Mouse (Mus musculus) hindbrain, embryonic 15.5 days (tissue): ENCODE results near the gene Sorcs1. TPM values are rescaled to one million over a fixed set of nuclear protein-coding genes. Genes with fewer than 3 reads are reported as not detected.
A peak's percentile ranks its signal among the peaks of the same experiment; 100 is the strongest.

Experiments used
- ATAC-seq: fragments of 200-750 bp; cut with Nextera tagmentation; 2 replicates; pipeline ENCODE4 v1.8.0; 2017; ENCODE audit warnings: low read depth, moderate number of reproducible peaks, moderate TSS enrichment; ENCODE audit not compliant: low FRiP score
- H3K27ac ChIP-seq: fragments of 300-500 bp; sonication (generic); replicated peaks from 2 replicates; pipeline ENCODE4 v1.5.1; 2015; ENCODE audit warnings: mild to moderate bottlenecking, inconsistent platforms
- H3K27me3 ChIP-seq: fragments of 300-500 bp; sonication (generic); 2 replicates; pipeline ENCODE4 v1.6.1; 2015; ENCODE audit warnings: control low read depth, inconsistent platforms
- H3K36me3 ChIP-seq: fragments of 300-500 bp; sonication (generic); 2 replicates; pipeline ENCODE4 v1.6.1; 2015; ENCODE audit warnings: control low read depth, inconsistent platforms
- H3K4me1 ChIP-seq: fragments of 300-500 bp; sonication (generic); replicated peaks from 2 replicates; pipeline ENCODE4 v1.6.1; 2015; ENCODE audit warnings: control low read depth, inconsistent platforms
- H3K4me2 ChIP-seq: fragments of 300-500 bp; sonication (generic); 2 replicates; pipeline ENCODE4 v1.6.1; 2015; ENCODE audit warnings: moderate library complexity, mild to moderate bottlenecking, inconsistent platforms
- H3K4me3 ChIP-seq: fragments of 300-500 bp; sonication (generic); 2 replicates; pipeline ENCODE4 v1.5.1; 2015; ENCODE audit warnings: mild to moderate bottlenecking, inconsistent platforms
- H3K9ac ChIP-seq: fragments of 300-500 bp; sonication (generic); 2 replicates; pipeline ENCODE4 v1.6.1; 2015; ENCODE audit warnings: inconsistent platforms
- H3K9me3 ChIP-seq: fragments of 300-500 bp; sonication (generic); 2 replicates; pipeline ENCODE4 v1.6.1; 2016; ENCODE audit warnings: control low read depth, inconsistent platforms
- WGBS: fragments of 180-500 bp; shearing (Covaris S2); methylation state at CpG from one replicate; pipeline ENCODE4 v1.1.7; 2015; 5-methylcytosine and 5-hydroxymethylcytosine counted together
- polyA plus RNA-seq: library from polyadenylated mRNA; unstranded; fragments of >200 nt; fragmentation: Nextera tagmentation; extraction: Ambion mirVana; gene quantifications from 2 replicates; pipeline ENCODE4 v1.2.1, GENCODE M21; 2015

The Sorcs1 gene
- polyA plus RNA-seq, 1 experiment from 2014 or later: 19.4 TPM

DNA sequence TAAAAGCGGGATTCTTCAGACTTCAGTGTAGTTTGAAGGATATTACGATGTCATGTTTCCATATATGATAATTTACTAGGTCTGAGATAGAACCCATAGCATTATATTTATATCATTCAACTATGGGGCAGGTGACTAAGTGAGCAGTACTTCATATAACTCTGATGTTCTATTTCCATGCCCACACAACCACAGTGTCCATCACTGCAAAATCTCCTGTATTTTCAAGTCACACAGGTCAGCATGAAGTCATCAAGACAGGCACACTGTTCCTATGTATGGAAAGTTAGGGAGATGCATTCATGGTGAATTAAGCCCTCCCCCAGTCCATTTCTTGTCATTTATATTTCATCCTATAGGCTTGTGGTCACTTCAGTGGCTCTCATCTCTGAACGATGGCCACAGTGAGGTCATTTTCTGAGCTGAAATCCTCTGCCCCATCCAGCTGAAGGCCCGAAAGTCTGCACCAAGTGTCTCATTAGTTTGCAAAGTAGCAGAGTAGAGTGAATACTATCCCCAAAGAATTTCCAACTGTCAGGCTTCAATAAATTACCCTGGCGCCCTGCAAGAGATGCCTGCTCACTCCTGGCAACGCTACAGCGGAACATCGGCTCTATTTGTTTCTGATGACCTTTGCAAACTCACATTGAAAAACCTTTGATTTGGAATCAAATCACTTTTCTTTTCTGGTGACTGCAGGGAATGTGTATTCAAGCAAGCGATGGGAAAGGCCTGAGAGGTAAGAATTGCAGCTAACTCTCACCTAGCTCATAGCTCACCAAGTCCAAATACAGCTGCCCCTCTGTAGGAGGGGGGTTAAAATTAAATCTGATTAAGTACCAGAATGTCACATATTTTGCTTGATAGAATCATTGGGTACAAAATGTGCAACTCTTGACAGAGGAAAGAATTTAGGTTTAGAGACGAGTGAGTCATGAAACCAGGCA is 492.4 kb downstream of the Sorcs1 start:
- 30% methylated on average over 10 of the region's 10 CpGs for WGBS
- Histone ChIP-seq H3K4me1 (0 out of 2 replicates have a peak, but pooled peaks cover 9% of the 10 kb centered on the region), H3K27ac (no peak overlapping the region), H3K36me3 (no peaks in the 10 kb centered on the region), H3K27me3 (no peaks in the 10 kb centered on the region), H3K4me2 (no peak overlapping the region), H3K9ac (no peak overlapping the region), H3K4me3 (no peak overlapping the region), H3K9me3 (no peaks in the 10 kb centered on the region)
- peak; percentile 30; the same call in 1 of the 2 replicates for ATAC-seq

DNA sequence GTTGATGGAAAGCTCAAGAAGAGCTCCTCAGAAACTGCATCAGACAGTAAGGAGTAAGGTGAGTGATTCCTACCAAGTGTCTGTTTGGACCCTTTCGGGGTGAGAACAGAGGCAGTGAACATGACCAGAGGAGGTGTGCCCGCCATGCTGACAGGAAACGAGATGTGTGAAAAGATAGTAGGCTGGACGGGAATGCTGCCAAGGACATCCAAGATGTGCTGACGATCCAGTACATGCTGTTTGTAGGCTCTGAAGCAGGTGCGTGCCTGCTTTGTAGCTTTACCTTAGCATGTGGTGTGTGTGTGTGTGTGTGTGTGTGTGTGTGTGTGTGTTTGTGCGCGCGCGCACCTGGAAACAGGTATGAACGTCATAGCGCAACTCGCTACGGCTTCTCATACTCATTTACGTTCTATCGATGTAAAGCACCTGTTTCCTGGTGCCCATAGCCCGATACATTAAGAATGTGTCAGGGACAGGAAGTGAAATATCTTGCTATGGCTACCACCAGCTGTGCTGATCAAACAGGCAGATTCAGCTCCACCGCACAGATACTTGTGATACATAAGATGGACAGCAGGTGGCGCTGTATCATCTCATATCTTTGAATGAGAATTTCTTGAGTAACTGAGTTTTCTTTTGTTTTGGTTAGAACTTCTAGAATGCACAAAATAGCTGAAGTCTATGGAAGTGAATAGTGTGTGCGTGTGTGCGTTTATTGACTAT is 493.4 kb downstream of the Sorcs1 start:
- Histone ChIP-seq H3K36me3 (no peaks in the 10 kb centered on the region), H3K9ac (no peak overlapping the region), H3K27ac (no peak overlapping the region), H3K9me3 (no peaks in the 10 kb centered on the region), H3K4me3 (no peak overlapping the region), H3K4me2 (no peak overlapping the region), H3K4me1 (0 out of 2 replicates have a peak, but pooled peaks cover 9% of the 10 kb centered on the region), H3K27me3 (no peaks in the 10 kb centered on the region)
- 56% methylated on average over 21 of the region's 21 CpGs for WGBS
- no peak for ATAC-seq

DNA sequence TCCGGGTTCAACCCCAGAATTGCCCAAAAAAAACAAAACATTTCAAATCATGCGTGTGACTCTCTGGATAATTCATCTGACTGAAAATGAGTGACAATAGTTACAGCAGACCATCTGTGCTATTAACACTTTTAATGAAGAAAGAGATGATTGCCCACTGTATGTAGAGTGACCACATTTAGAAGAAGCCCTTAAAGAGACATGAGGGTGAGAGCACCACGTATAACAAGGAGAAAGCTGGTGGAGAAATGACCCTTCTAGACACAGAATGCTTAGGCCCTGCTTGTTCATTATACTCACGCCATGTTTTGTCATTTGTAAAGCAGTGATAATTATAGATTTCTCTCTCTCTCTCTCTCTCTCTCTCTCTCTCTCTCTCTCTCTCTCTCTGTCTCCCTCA is 499.6 kb downstream of the Sorcs1 start:
- H3K4me1 ChIP-seq: no peaks in the 10 kb centered on the region
- H3K9me3 ChIP-seq: no peaks in the 10 kb centered on the region
- no peaks in the 10 kb centered on the region for H3K36me3 ChIP-seq
- H3K4me2 ChIP-seq: no peak overlapping the region
- WGBS: 77% methylated on average over 4 of the region's 4 CpGs
- ATAC-seq: no peak
- no peak overlapping the region for H3K27ac ChIP-seq
- no peak overlapping the region for H3K4me3 ChIP-seq
- H3K27me3 ChIP-seq: no peaks in the 10 kb centered on the region
- H3K9ac ChIP-seq: no peak overlapping the region

DNA sequence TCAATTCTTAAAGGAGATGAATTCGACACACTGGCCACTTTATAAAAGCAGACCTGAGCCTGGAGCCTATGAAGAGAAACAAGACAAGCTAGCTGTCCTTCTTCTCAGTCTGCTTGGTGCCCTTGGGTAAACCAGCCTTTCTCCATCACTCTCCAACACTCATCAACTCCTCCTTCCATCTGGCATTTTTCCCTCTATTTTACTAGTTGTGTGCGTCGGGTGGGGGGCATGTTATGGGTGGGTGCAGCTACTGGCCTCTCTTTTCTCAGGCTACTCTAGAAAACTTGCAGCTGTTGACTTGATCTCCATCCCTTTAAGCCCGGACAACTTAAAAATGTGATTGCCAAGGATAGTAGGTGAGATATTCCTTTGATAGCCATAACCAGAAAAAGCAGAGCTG is 500.3 kb downstream of the Sorcs1 start:
- Histone ChIP-seq H3K27me3 (no peaks in the 10 kb centered on the region), H3K4me3 (no peak overlapping the region), H3K9me3 (no peaks in the 10 kb centered on the region), H3K27ac (no peak overlapping the region), H3K4me1 (no peaks in the 10 kb centered on the region), H3K4me2 (no peak overlapping the region), H3K36me3 (no peaks in the 10 kb centered on the region), H3K9ac (no peak overlapping the region)
- ATAC-seq: no peak
- 92% methylated on average over 4 of the region's 4 CpGs for WGBS

DNA sequence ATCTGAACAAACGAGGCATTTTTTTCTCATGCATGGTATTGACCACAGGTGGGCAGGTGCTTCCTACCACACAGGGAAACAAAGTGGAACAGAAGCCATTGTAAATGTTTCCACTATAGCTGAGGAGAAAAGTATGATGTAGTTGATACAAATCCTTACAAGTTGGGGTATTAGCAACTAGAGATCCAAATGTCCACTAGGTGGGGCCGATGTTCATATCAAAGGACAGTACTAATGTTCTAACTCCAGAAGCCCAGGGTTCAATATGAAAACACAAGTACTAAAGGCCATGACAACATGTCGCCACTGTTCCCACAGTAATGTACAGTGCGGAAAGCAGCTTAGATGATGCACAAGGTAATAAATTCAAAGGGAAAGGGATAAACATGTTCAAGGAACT is 506.6 kb downstream of the Sorcs1 start:
- H3K4me1 ChIP-seq: no peaks in the 10 kb centered on the region
- no peak overlapping the region for H3K4me2 ChIP-seq
- no peak overlapping the region for H3K4me3 ChIP-seq
- no peaks in the 10 kb centered on the region for H3K9me3 ChIP-seq
- WGBS: 69% methylated on average over 4 of the region's 4 CpGs
- ATAC-seq: no peak
- no peak overlapping the region for H3K9ac ChIP-seq
- H3K27ac ChIP-seq: no peak overlapping the region
- H3K36me3 ChIP-seq: no peaks in the 10 kb centered on the region
- H3K27me3 ChIP-seq: no peaks in the 10 kb centered on the region

DNA sequence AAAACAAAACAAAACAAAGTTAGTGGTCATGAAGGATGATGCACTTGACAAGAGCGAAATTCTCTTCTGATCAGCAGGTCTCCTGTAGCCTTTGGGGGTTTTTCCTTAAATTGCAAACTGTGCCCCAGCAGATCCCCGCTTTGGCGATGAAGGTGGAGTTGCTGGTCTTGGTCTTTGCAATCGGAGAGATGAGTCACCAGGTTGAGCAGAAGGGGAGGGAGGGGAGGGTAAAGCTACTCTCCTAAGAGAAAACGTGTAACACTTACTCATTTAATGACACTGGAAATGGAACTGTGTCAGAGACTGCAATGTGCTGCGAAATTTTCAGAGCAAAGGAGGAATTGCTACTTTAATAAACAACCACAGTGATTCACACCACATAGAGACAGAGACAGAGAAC is 527.3 kb downstream of the Sorcs1 start:
- WGBS: 71% methylated on average over 6 of the region's 6 CpGs
- no peak for ATAC-seq
- no peaks in the 10 kb centered on the region for H3K9me3 ChIP-seq
- no peak overlapping the region for H3K4me2 ChIP-seq
- H3K27ac ChIP-seq: no peak overlapping the region
- H3K27me3 ChIP-seq: no peaks in the 10 kb centered on the region
- H3K9ac ChIP-seq: no peak overlapping the region
- no peaks in the 10 kb centered on the region; the same call in 1 of the 2 replicates for H3K4me1 ChIP-seq
- no peak overlapping the region for H3K4me3 ChIP-seq
- H3K36me3 ChIP-seq: no peaks in the 10 kb centered on the region

DNA sequence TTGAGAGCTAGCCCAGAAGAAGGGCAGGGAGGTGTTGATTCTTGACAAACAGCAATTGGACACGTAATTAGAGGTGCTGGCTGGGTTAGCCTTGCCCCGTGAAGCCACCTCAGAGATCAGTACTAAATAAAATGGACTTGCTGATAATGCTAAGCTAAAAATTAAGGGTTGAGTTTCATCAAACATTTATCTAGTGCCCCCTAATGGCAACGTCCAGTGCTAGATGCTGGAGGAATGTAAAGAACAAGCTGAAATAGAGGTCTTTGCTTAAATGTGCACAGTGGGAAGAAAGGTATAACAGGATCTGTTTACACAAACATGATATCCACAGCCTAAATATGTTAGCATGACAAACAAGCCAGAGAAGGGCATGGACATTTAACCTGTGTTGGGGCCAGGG is 532.5 kb downstream of the Sorcs1 start:
- Histone ChIP-seq H3K9me3 (no peaks in the 10 kb centered on the region), H3K27ac (no peak overlapping the region), H3K4me1 (no peaks in the 10 kb centered on the region; the same call in 1 of the 2 replicates), H3K36me3 (no peaks in the 10 kb centered on the region), H3K4me3 (no peak overlapping the region), H3K27me3 (no peaks in the 10 kb centered on the region), H3K9ac (no peak overlapping the region), H3K4me2 (no peak overlapping the region)
- no peak for ATAC-seq
- WGBS: 29% methylated on average over 3 of the region's 3 CpGs

DNA sequence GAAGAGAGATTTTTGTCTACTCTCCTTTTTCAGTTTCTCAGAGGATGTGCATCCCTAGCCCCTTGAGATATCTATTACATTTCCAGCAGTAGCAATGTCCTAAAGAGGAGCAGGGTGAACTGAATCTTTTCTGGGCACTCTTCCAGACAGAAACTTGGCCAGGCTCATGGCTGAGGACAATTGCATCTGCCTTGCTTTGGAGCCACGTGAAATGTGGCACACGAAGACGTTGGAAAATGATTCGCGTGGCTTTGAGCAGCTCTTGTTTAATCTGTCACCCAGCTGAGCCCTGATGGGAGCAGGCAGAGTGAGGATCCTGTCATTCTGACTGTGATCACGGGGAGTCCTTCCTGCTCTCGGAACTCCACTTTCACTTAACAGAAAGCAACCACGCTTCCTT is 536.6 kb downstream of the Sorcs1 start:
- Histone ChIP-seq H3K4me1 (no peaks in the 10 kb centered on the region; the same call in 1 of the 2 replicates), H3K4me2 (no peak overlapping the region), H3K27ac (no peak overlapping the region), H3K4me3 (no peak overlapping the region), H3K27me3 (no peaks in the 10 kb centered on the region), H3K9me3 (no peaks in the 10 kb centered on the region), H3K9ac (no peak overlapping the region), H3K36me3 (no peaks in the 10 kb centered on the region)
- ATAC-seq: peak; percentile 48; the same call in 1 of the 2 replicates
- whole genome bisulfite sequencing: 46% methylated on average over 8 of the region's 8 CpGs

DNA sequence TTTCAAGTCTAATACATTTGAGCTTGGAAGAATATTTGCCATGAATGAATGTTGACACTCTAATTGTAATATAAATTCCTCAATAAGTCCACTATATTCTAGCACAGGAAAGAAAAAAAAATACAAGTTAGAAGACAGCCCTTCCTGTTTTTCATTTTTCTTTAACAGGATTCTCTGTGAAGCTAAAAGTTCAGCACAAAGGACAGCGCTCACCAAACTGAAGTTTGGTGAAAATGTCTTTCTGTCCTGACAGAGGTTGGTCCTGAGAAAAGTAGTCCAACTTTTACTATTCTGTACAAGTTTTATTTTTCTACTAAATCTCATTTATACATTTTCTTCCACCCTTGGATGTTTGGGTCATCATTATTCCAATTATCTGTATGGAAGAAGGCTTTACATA is 543.8 kb downstream of the Sorcs1 start:
- H3K4me2 ChIP-seq: no peak overlapping the region
- no peak for ATAC-seq
- H3K9me3 ChIP-seq: no peaks in the 10 kb centered on the region
- H3K36me3 ChIP-seq: no peaks in the 10 kb centered on the region
- H3K4me1 ChIP-seq: no peaks in the 10 kb centered on the region
- H3K4me3 ChIP-seq: no peak overlapping the region
- 84% methylated on average over 1 of the region's 1 CpGs for WGBS
- H3K27me3 ChIP-seq: no peaks in the 10 kb centered on the region
- H3K27ac ChIP-seq: no peak overlapping the region
- H3K9ac ChIP-seq: no peak overlapping the region

DNA sequence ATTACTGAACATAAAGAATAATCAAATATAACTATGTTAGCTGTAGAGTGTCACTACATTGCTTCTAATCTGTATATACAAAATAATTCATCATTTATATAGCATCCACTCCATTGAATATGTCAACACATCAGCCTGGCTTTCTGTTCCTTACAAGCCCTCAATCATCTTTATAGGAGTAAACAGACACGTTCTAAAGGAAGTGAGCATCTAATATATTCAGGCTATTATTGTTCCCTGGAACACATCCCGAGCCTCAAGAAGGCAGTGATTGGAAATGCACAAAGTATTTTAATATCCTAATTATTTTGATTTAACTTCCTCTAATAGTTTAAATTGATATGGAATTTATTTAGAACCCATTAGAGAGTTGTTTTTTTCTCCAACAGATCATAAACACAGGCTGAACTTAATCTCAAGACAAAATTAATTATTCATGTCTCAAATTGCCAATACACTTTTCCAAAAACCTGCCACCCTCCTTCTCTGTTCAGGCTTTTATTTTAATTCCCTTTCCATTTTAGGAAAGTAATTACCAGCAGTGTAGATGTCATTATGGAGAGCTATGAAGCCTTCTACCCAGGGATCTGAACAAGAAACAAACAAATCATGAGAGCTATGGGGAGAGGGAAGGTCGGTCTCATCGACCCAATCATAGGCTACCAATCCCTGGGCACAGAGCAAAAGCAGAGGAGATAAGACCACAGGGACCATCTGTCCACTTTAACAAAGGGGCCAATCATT is 572.4 kb downstream of the Sorcs1 start:
- no peak for ATAC-seq
- Histone ChIP-seq H3K27ac (no peak overlapping the region), H3K9me3 (no peaks in the 10 kb centered on the region), H3K27me3 (no peaks in the 10 kb centered on the region), H3K4me2 (no peak overlapping the region), H3K9ac (no peak overlapping the region), H3K4me1 (no peaks in the 10 kb centered on the region), H3K4me3 (no peak overlapping the region), H3K36me3 (no peaks in the 10 kb centered on the region)
- WGBS: 46% methylated on average over 4 of the region's 4 CpGs
